Mouse (Mus musculus): ENCODE data around the gene Aptx. TPM values are rescaled to one million over a fixed set of nuclear protein-coding genes. Genes with fewer than 3 reads are reported as not detected.
A peak's percentile ranks its signal among the peaks of the same experiment; 100 is the strongest.

Gene Aptx
- polyA plus RNA-seq, 1 experiment from 2014 or later = 38.2 TPM

GRCm38 (mm10) chr4:40683306-40683705, 19.7 kb downstream of the Aptx start:
- Histone ChIP-seq H3K4me1 (ENCODE audit: control insufficient read depth, insufficient read depth, low read length) (no peaks in the 10 kb centered on the region), H3K27ac (replicated peaks; ENCODE audit: low read depth, low read length) (no peak overlapping the region), H3K9ac (replicated peaks; ENCODE audit: low read length) (no peak overlapping the region), H3K4me3 (ENCODE audit: low read depth, low read length) (no peak overlapping the region), H3K36me3 (replicated peaks; ENCODE audit: control insufficient read depth, insufficient read depth, low read depth, low read length) (no peaks in the 10 kb centered on the region), H3K27me3 (ENCODE audit: control insufficient read depth, insufficient read depth, low read length) (no peaks in the 10 kb centered on the region), H3K9me3 (replicated peaks; ENCODE audit: control insufficient read depth, low read length) (no peaks in the 10 kb centered on the region), H3K4me2 (ENCODE audit: low read depth, low read length) (no peak overlapping the region)
- WGBS = 84% methylated on average over 2 of the region's 2 CpGs
- no peak for DNase-seq (ENCODE audit: low spot score)
- ATAC-seq (replicated peaks; ENCODE audit: insufficient number of reproducible peaks, low FRiP score, low TSS enrichment, low read depth) = no peak

- 85% methylated on average over 5 of the region's 5 CpGs for WGBS
- no peaks in the 10 kb centered on the region for H3K27me3 ChIP-seq (ENCODE audit: control insufficient read depth, insufficient read depth, low read length)
- H3K9me3 ChIP-seq (replicated peaks; ENCODE audit: control insufficient read depth, low read length) = no peaks in the 10 kb centered on the region
- no peak overlapping the region for H3K9ac ChIP-seq (replicated peaks; ENCODE audit: low read length)
- H3K36me3 ChIP-seq (replicated peaks; ENCODE audit: control insufficient read depth, insufficient read depth, low read depth, low read length) = no peaks in the 10 kb centered on the region
- H3K4me2 ChIP-seq (ENCODE audit: low read depth, low read length) = no peak overlapping the region
- no peak for DNase-seq (ENCODE audit: low spot score)
- no peak for ATAC-seq (replicated peaks; ENCODE audit: insufficient number of reproducible peaks, low FRiP score, low TSS enrichment, low read depth)
- no peak overlapping the region for H3K27ac ChIP-seq (replicated peaks; ENCODE audit: low read depth, low read length)
- H3K4me3 ChIP-seq (ENCODE audit: low read depth, low read length) = no peak overlapping the region
- H3K4me1 ChIP-seq (ENCODE audit: control insufficient read depth, insufficient read depth, low read length) = no peaks in the 10 kb centered on the region
These were observed 20.6 kb downstream of the Aptx start for GRCm38 (mm10) chr4:40682359-40682758.

GRCm38 (mm10) chr4:40681908-40682307, 21.1 kb downstream of the Aptx start:
- Histone ChIP-seq H3K4me1 (ENCODE audit: control insufficient read depth, insufficient read depth, low read length) (no peaks in the 10 kb centered on the region), H3K27ac (replicated peaks; ENCODE audit: low read depth, low read length) (no peak overlapping the region), H3K9me3 (replicated peaks; ENCODE audit: control insufficient read depth, low read length) (no peaks in the 10 kb centered on the region), H3K27me3 (ENCODE audit: control insufficient read depth, insufficient read depth, low read length) (no peaks in the 10 kb centered on the region), H3K9ac (replicated peaks; ENCODE audit: low read length) (no peak overlapping the region), H3K4me3 (ENCODE audit: low read depth, low read length) (no peak overlapping the region), H3K4me2 (ENCODE audit: low read depth, low read length) (no peak overlapping the region), H3K36me3 (replicated peaks; ENCODE audit: control insufficient read depth, insufficient read depth, low read depth, low read length) (no peaks in the 10 kb centered on the region)
- DNase-seq (ENCODE audit: low spot score) (peak; percentile 82), ATAC-seq (replicated peaks; ENCODE audit: insufficient number of reproducible peaks, low FRiP score, low TSS enrichment, low read depth) (no peak)
- WGBS = 22% methylated on average over 3 of the region's 3 CpGs

- DNase-seq (ENCODE audit: low spot score) (peak; percentile 79), ATAC-seq (replicated peaks; ENCODE audit: insufficient number of reproducible peaks, low FRiP score, low TSS enrichment, low read depth) (no peak)
- Histone ChIP-seq H3K27me3 (ENCODE audit: control insufficient read depth, insufficient read depth, low read length) (no peaks in the 10 kb centered on the region), H3K27ac (replicated peaks; ENCODE audit: low read depth, low read length) (no peak overlapping the region), H3K9me3 (replicated peaks; ENCODE audit: control insufficient read depth, low read length) (no peaks in the 10 kb centered on the region), H3K4me3 (ENCODE audit: low read depth, low read length) (no peak overlapping the region), H3K36me3 (replicated peaks; ENCODE audit: control insufficient read depth, insufficient read depth, low read depth, low read length) (no peaks in the 10 kb centered on the region), H3K4me2 (ENCODE audit: low read depth, low read length) (no peak overlapping the region), H3K4me1 (ENCODE audit: control insufficient read depth, insufficient read depth, low read length) (no peaks in the 10 kb centered on the region), H3K9ac (replicated peaks; ENCODE audit: low read length) (no peak overlapping the region)
- WGBS = 50% methylated on average over 5 of the region's 5 CpGs
These were observed 22.6 kb downstream of the Aptx start for GRCm38 (mm10) chr4:40680250-40680860.

GRCm38 (mm10) chr4:40677132-40677531, 25.9 kb downstream of the Aptx start:
- Histone ChIP-seq H3K4me2 (ENCODE audit: low read depth, low read length) (no peak overlapping the region), H3K9ac (replicated peaks; ENCODE audit: low read length) (no peak overlapping the region), H3K27ac (replicated peaks; ENCODE audit: low read depth, low read length) (no peak overlapping the region), H3K27me3 (ENCODE audit: control insufficient read depth, insufficient read depth, low read length) (no peaks in the 10 kb centered on the region), H3K9me3 (replicated peaks; ENCODE audit: control insufficient read depth, low read length) (no peaks in the 10 kb centered on the region), H3K4me1 (ENCODE audit: control insufficient read depth, insufficient read depth, low read length) (no peaks in the 10 kb centered on the region), H3K36me3 (replicated peaks; ENCODE audit: control insufficient read depth, insufficient read depth, low read depth, low read length) (no peaks in the 10 kb centered on the region), H3K4me3 (ENCODE audit: low read depth, low read length) (no peak overlapping the region)
- ATAC-seq (replicated peaks; ENCODE audit: insufficient number of reproducible peaks, low FRiP score, low TSS enrichment, low read depth) = no peak
- DNase-seq (ENCODE audit: low spot score) = peak; percentile 28
- 40% methylated on average over 4 of the region's 5 CpGs for WGBS

- H3K9me3 ChIP-seq (replicated peaks; ENCODE audit: control insufficient read depth, low read length) = no peaks in the 10 kb centered on the region
- H3K27ac ChIP-seq (replicated peaks; ENCODE audit: low read depth, low read length) = no peak overlapping the region
- no peak overlapping the region for H3K4me3 ChIP-seq (ENCODE audit: low read depth, low read length)
- no peak overlapping the region for H3K9ac ChIP-seq (replicated peaks; ENCODE audit: low read length)
- no peak for DNase-seq (ENCODE audit: low spot score)
- 12% methylated on average over 14 of the region's 14 CpGs for WGBS
- no peaks in the 10 kb centered on the region for H3K27me3 ChIP-seq (ENCODE audit: control insufficient read depth, insufficient read depth, low read length)
- H3K36me3 ChIP-seq (replicated peaks; ENCODE audit: control insufficient read depth, insufficient read depth, low read depth, low read length) = no peaks in the 10 kb centered on the region
- no peaks in the 10 kb centered on the region for H3K4me1 ChIP-seq (ENCODE audit: control insufficient read depth, insufficient read depth, low read length)
- no peak for ATAC-seq (replicated peaks; ENCODE audit: insufficient number of reproducible peaks, low FRiP score, low TSS enrichment, low read depth)
- no peak overlapping the region for H3K4me2 ChIP-seq (ENCODE audit: low read depth, low read length)
These were observed 26.7 kb downstream of the Aptx start for GRCm38 (mm10) chr4:40676338-40676737.

- H3K27ac ChIP-seq (replicated peaks; ENCODE audit: low read depth, low read length) = no peak overlapping the region
- DNase-seq (ENCODE audit: low spot score) (no peak), ATAC-seq (replicated peaks; ENCODE audit: insufficient number of reproducible peaks, low FRiP score, low TSS enrichment, low read depth) (no peak)
- no peak overlapping the region for H3K4me3 ChIP-seq (ENCODE audit: low read depth, low read length)
- no peaks in the 10 kb centered on the region for H3K4me1 ChIP-seq (ENCODE audit: control insufficient read depth, insufficient read depth, low read length)
- no peak overlapping the region for H3K4me2 ChIP-seq (ENCODE audit: low read depth, low read length)
- H3K36me3 ChIP-seq (replicated peaks; ENCODE audit: control insufficient read depth, insufficient read depth, low read depth, low read length) = no peaks in the 10 kb centered on the region
- H3K9ac ChIP-seq (replicated peaks; ENCODE audit: low read length) = no peak overlapping the region
- no peaks in the 10 kb centered on the region for H3K9me3 ChIP-seq (replicated peaks; ENCODE audit: control insufficient read depth, low read length)
- no peaks in the 10 kb centered on the region for H3K27me3 ChIP-seq (ENCODE audit: control insufficient read depth, insufficient read depth, low read length)
- 87% methylated on average over 5 of the region's 5 CpGs for WGBS
These were observed 29.5 kb downstream of the Aptx start for GRCm38 (mm10) chr4:40673526-40673925.

- H3K4me3 ChIP-seq (ENCODE audit: low read depth, low read length) = no peak overlapping the region
- no peak overlapping the region for H3K9ac ChIP-seq (replicated peaks; ENCODE audit: low read length)
- no peak overlapping the region for H3K4me2 ChIP-seq (ENCODE audit: low read depth, low read length)
- ATAC-seq (replicated peaks; ENCODE audit: insufficient number of reproducible peaks, low FRiP score, low TSS enrichment, low read depth) (no peak), DNase-seq (ENCODE audit: low spot score) (no peak)
- no peaks in the 10 kb centered on the region for H3K4me1 ChIP-seq (ENCODE audit: control insufficient read depth, insufficient read depth, low read length)
- H3K9me3 ChIP-seq (replicated peaks; ENCODE audit: control insufficient read depth, low read length) = no peaks in the 10 kb centered on the region
- 81% methylated on average over 9 of the region's 9 CpGs for WGBS
- no peaks in the 10 kb centered on the region for H3K36me3 ChIP-seq (replicated peaks; ENCODE audit: control insufficient read depth, insufficient read depth, low read depth, low read length)
- no peaks in the 10 kb centered on the region for H3K27me3 ChIP-seq (ENCODE audit: control insufficient read depth, insufficient read depth, low read length)
- H3K27ac ChIP-seq (replicated peaks; ENCODE audit: low read depth, low read length) = no peak overlapping the region
These were observed 36.6 kb downstream of the Aptx start for GRCm38 (mm10) chr4:40666237-40667012.
